Mouse (Mus musculus): ENCODE results near the gene 3110082I17Rik.

3110082I17Rik gene

GRCm38 (mm10) chr5:139460384-139461067 lies at the start of gene 3110082I17Rik:
Gene 3110082I17Rik, minus strand, starts transcription at chr5:139460527.
- DNase-seq, result peak; percentile 97

DNA sequence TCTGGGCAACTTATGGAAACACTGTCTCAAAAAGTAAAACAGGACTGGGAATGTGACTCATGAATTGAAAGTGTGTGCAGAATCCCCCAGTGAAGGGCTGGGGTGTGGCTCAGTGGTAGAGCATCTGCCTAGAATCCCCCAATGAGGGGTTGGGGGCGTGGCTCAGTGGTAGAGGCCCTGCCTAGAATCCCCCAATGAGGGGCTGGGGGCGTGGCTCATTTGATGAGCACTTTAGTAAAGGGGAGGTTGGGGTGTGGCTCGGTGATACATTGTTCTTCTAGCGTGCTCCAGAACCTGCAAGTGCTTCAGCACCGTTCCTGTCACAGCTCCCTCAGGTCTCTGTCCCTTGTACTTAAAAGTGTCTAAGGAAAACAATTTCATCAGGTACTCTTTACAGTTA lies 45.9 kb upstream of the 3110082I17Rik start:
- DNase-seq, result no peak

DNA sequence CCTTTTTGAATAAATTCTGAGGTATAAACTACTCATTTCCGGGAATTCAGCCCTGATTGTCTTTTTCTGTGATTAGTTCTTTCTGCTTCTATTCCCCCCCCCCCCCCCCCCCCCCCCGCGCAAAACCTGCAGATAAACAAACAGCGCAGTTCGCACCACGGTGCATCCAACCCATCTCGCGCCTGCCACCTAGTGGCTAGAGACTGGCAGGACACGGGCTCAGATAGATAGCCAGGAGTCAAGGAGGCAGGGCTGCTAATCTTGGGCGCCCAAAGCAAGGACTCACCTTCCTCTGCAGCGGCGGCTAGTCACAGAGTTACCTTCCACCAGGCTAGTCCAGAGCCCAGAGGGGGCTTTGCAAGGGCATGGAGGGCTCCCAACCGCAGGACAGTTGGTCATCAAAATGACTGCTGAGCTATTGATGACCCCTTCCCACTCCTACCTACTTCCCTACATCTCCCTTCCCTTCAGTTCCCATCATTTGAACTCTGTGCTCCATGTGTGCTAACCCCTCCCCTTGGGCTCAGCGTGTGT lies 44.8 kb upstream of the 3110082I17Rik start:
- peak; percentile 66 for DNase-seq

DNA sequence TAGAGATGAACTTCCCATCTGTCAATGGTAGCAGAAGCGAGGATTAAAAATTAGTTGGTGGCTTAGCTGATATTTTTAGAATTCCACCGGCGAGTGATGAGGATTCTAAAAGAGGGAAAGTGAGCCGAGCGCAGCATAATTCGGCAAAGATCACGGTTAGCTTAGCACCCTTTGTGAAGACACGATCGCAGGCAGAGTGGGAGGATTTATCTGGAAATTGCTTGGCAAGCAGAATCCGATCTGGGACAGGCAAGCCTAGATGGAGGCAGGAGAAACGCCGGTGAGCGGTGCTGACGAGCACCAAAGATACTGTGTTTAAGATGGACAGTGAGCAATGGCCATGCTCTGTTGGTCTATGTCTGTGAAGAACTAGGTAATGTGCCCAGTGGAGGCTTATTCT lies 42.0 kb upstream of the 3110082I17Rik start:
- DNase-seq, result no peak

DNA sequence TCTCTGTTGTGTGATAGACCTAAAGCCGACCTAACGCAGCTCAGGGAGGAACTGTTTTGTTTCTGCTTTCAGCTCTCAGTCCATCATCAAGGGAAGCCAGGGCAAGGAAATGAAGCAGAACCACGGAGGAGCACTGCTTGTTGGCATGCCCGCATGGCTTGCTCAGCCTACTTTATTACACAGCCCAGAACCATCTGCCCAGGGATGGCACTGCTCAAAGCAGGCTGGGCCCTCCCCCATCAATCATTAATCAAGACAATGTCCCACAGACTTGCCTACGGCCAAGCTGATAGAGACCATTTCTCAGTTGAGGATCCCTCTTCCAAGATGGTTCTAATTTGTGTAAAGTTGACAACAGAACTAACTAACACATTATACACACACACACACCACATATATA lies 38.5 kb upstream of the 3110082I17Rik start:
- peak; percentile 61 for DNase-seq

DNA sequence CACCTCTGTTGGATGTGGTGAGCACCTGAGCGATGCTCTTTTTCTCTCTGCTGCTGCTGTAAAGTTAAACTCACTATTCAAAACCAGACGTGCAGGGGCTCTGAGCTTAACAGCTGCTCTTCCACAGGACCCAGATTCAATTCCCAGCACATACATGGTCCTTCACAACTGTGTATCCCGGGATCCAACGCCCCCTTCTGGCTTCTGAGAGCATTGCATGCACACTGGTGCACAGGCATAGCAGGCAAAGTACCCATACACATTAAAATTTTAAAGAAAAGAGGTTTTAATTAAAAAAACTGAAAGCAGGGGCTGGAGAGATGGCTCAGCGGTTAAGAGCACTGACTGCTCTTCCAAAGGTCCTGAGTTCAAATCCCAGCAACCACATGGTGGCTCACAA lies 36.6 kb upstream of the 3110082I17Rik start:
- DNase-seq, result no peak

- no peak for DNase-seq
These were observed 34.8 kb upstream of the 3110082I17Rik start for GRCm38 (mm10) chr5:139495019-139495669.

DNA sequence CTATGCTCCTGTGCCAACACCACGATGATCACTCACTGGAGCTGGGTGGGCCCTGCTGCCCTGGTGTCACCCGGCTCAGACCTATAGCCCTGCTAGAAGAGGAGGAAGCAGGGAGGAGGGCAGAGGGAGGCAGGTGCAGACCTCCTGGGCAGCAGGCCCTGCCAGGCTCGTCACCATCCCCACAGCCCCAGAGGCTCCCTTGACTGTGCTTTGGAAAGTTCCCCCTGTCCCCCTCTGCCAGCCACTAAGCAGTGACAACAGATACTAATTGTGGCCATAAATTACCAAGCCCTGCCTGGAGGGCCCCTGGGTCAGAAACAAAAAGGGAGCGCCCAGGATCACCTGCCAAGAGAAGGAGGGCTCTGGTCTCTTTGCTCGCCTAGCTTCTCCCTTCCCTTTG lies 33.4 kb upstream of the 3110082I17Rik start:
- no peak for DNase-seq

- no peak for DNase-seq
These were observed 31.0 kb upstream of the 3110082I17Rik start for GRCm38 (mm10) chr5:139491348-139491747.

GRCm38 (mm10) chr5:139490131-139490530 lies 29.8 kb upstream of the 3110082I17Rik start:
- DNase-seq, result no peak

- DNase-seq, result peak; percentile 100
These were observed 24.0 kb upstream of the 3110082I17Rik start, which contains the start of gene Zfand2a for GRCm38 (mm10) chr5:139484185-139484814. Gene Zfand2a, minus strand, starts transcription at chr5:139484549.

GRCm38 (mm10) chr5:139483171-139483848 lies 23.0 kb upstream of the 3110082I17Rik start:
- no peak for DNase-seq

DNA sequence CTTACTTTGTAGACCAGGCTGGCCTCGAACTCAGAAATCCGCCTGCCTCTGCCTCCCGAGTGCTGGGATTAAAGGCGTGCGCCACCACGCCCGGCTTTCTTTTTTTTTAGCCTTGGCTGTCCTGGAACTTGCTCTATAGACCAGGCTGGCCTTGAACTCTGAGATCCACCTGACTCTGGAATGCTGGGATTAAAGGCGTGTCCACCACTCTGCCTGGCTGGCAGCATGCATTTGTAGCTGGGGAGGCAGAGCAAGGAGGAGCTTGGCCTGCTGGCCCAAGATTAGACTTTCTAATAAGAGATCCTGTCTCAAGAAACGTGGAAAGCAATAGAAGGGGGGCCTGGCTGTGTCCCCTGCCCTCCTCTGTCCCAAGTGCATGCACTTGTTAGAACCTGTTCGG lies 20.1 kb upstream of the 3110082I17Rik start:
- peak; percentile 12 for DNase-seq

GRCm38 (mm10) chr5:139479088-139479487 lies 18.8 kb upstream of the 3110082I17Rik start:
- DNase-seq, result no peak

DNA sequence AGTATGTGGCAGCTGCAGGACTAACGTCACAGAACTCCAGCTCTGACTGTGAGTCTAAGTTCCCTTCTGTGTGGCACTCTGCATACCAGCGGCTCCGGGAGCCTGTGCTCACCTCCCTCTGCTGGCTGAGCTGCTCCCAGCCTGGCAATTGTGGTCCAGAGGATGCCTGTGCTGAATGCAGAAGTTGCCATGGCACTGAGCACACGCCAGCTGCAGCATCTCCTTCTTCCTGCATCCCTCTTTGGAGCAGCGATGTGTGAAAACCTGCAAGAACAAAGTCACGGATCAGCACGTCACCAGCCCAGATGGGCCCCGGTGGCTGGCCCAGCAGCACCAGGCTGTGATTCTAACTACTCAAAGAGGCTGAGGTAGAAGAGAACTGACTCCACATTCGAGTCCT lies 14.4 kb upstream of the 3110082I17Rik start:
- no peak for DNase-seq

GRCm38 (mm10) chr5:139467998-139468397 lies 7.7 kb upstream of the 3110082I17Rik start:
- DNase-seq, result no peak

DNA sequence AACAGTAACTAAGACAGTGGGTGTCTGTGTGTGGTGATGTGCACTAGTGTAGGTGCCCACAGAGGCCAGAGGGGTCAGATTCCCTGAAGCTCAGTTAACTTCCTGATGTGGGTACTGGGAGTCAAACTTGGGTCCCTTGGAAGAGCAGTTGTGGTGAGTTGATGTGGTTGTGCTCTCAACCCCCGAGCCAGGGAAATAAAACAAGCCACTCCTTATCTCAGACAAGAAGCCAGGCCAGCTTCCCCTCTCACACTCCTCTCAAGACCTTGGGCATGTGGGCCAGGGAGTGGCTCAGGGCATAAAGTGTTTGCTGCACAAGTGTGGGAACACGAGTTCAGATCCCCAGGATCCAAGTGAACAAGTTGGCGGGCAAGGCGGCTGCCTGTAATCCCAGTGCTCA lies 6.5 kb upstream of the 3110082I17Rik start:
- no peak for DNase-seq

DNA sequence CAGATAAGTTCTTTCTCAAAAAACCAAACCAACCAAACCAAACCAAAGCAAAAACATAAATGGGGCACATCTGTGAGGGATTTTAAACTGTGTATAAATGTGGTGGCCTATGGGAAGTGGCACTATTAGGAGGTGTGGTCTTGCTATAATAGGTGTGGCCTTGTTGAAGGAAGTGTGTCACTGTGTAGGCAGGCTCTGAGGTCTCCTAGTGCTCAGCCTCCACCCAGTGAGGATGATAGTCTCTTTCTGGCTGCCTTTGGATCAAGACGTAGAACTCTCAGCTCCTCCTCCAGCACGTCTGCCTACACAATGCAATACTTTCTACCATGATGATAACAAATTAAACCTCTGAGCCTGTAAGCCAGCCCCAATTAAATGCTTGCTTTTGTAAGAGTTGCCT lies 6.0 kb upstream of the 3110082I17Rik start:
- no peak for DNase-seq

DNA sequence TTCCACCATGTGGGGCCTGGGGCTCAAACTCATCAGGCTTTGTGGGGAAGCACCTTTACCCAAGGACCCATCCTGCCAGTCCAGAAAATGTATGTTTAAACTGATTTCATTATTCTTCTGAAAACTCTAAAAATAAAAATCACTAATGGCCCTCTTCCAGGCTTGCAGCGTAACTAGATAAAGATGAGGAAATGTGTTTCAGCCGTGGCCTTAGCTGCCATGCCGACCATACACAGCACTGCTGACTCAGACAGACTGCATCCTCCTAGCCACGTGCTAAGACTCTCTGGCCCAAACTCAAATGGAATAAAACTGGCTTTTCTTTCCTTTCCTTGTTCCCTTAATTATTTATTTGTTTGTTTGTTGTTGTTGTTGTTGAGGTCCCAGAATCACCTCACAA lies 4.5 kb upstream of the 3110082I17Rik start:
- DNase-seq, result no peak

DNA sequence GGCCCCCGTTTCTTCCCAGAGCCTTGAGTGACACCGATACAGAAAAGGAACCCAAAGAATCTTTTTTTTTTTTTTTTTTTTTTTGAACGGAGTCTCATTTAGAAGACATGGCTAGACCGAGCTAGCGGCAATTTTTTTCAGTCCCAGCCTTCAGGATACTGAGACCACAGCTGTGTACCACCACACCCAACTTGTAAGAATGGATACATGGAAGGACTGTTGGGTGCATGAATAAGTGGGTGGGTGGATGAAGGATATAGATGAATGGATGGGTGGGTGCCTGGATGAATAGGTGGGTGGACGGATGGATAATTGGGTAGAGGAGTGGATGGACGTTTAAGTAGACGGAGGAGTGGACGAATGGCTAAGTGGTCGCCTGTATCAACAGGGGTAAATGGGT lies 389 bp downstream of the 3110082I17Rik start:
- DNase-seq, result no peak

GRCm38 (mm10) chr5:139457241-139457640 lies 3.1 kb downstream of the 3110082I17Rik start:
- DNase-seq, result no peak

- DNase-seq, result no peak
These were observed 5.2 kb downstream of the 3110082I17Rik start for GRCm38 (mm10) chr5:139455166-139455565.

DNA sequence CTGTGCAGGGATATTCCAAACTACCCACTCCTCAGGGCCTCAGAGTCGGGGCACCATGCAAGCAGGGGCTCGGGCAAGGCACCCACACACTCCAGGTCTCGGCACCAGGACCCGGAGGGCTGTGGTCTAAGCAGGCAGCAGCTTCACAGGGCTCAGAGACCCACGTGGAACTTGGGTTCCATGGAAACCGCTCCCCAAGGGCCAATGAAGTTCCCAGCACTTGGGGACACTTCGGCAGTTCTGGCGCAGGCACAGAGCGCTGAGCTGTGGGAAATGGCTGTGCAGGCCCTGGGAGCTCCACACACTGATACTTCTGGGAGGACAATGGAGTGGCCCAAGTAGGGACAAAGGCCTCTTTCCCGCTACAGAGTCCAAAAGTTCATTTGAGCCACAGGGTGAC lies 7.3 kb downstream of the 3110082I17Rik start:
- DNase-seq, result no peak

Data from kidney, adult 11 months (tissue).